Mouse (Mus musculus): ENCODE results near the gene Gabbr1.

GRCm38 (mm10) chr17:37088399-37088798 is 42.6 kb downstream of the Gabbr1 start, which contains the start of gene Olfr90:
- TF ChIP-seq CTCF (IDR thresholded peaks at IDR 0.05; ENCODE audit: extremely low read depth, insufficient read depth, insufficient read length, insufficient replicate concordance): no peak
- TF ChIP-seq POLR2A (IDR thresholded peaks at IDR 0.05; ENCODE audit: low read depth, low read length): no peak

All from spleen, adult 2 months (tissue).